Mouse (Mus musculus): Measurements from ENCODE around the gene Myf5. TPM values are rescaled to one million over a fixed set of nuclear protein-coding genes. Genes with fewer than 3 reads are reported as not detected.

Myf5 gene
- total RNA-seq, 2 experiments from 2014 or later = not detected

- Histone ChIP-seq H3K27ac (no peak overlapping the region), H3K4me3 (no peak overlapping the region)
- no peak for DNase-seq (ENCODE audit: low spot score in 2 of 2)
- no peak for TF ChIP-seq CTCF (conservative IDR thresholded peaks at IDR 0.05)
Observed at GRCm38 (mm10) chr10:107488654-107489315, 2.9 kb upstream of the Myf5 start.

GRCm38 (mm10) chr10:107486770-107487169, 836 bp upstream of the Myf5 start:
- no peak for DNase-seq (ENCODE audit: low spot score in 2 of 2)
- Histone ChIP-seq H3K4me3 (no peak overlapping the region), H3K27ac (no peak overlapping the region)
- TF ChIP-seq CTCF (conservative IDR thresholded peaks at IDR 0.05) = no peak

- DNase-seq (ENCODE audit: low spot score in 2 of 2) = no peak
- no peak overlapping the region for H3K4me3 ChIP-seq
Observed at GRCm38 (mm10) chr10:107484050-107484449, 1.9 kb downstream of the Myf5 start.

GRCm38 (mm10) chr10:107473497-107473896, 12.4 kb downstream of the Myf5 start:
- peak; percentile 62 for TF ChIP-seq CTCF (conservative IDR thresholded peaks at IDR 0.05)
- no peak overlapping the region for H3K27ac ChIP-seq
- DNase-seq (ENCODE audit: low spot score in 2 of 2) = no peak
- H3K4me3 ChIP-seq = no peak overlapping the region

More at GRCm38 (mm10) chr10:107484050-107484449, 1.9 kb downstream of the Myf5 start:
- no peak for TF ChIP-seq CTCF (conservative IDR thresholded peaks at IDR 0.05)
- no peak overlapping the region for H3K27ac ChIP-seq

GRCm38 (mm10) chr10:107471712-107472111, 14.2 kb downstream of the Myf5 start:
- no peak for TF ChIP-seq CTCF (conservative IDR thresholded peaks at IDR 0.05)
- no peak overlapping the region for H3K4me3 ChIP-seq
- no peak for DNase-seq (ENCODE audit: low spot score in 2 of 2)
- no peak overlapping the region for H3K27ac ChIP-seq

GRCm38 (mm10) chr10:107467819-107468218, 18.1 kb downstream of the Myf5 start:
- H3K27ac ChIP-seq = no peak overlapping the region
- no peak for DNase-seq (ENCODE audit: low spot score in 2 of 2)
- H3K4me3 ChIP-seq = no peak overlapping the region
- no peak for TF ChIP-seq CTCF (conservative IDR thresholded peaks at IDR 0.05)

- Histone ChIP-seq H3K27ac (no peak overlapping the region), H3K4me3 (no peak overlapping the region)
- no peak for DNase-seq (ENCODE audit: low spot score in 2 of 2)
- no peak for TF ChIP-seq CTCF (conservative IDR thresholded peaks at IDR 0.05)
Observed at GRCm38 (mm10) chr10:107449496-107450330, 36.2 kb downstream of the Myf5 start.

- Histone ChIP-seq H3K4me3 (no peak overlapping the region), H3K27ac (no peak overlapping the region)
- TF ChIP-seq CTCF (conservative IDR thresholded peaks at IDR 0.05) = peak; percentile 92
- peak; percentile 13 to 51 for DNase-seq (ENCODE audit: low spot score in 2 of 2)
Observed at GRCm38 (mm10) chr10:107442781-107443180, 43.2 kb downstream of the Myf5 start.

GRCm38 (mm10) chr10:107436967-107437366, 49.0 kb downstream of the Myf5 start:
- no peak overlapping the region for H3K4me3 ChIP-seq
- no peak for DNase-seq (ENCODE audit: low spot score in 2 of 2)
- no peak overlapping the region for H3K27ac ChIP-seq
- TF ChIP-seq CTCF (conservative IDR thresholded peaks at IDR 0.05) = no peak

Small RNA genes lying within 50 kb of the gene (microRNA-seq; reads per million reads assigned to microRNA genes)
- gene Gm44403 = 0 reads per million in 2 experiments

Other genes starting within 250 kb of the Myf5 start
- 10 to 100 TPM; 27.7 to 28.8 TPM for gene Lin7a, start 214.4 kb downstream of the Myf5 start, total RNA-seq (2021)
- not detected for gene Myf6, start 8.6 kb upstream of the Myf5 start, total RNA-seq (2021)
- under 1 TPM; 0.20 to 0.33 TPM for gene Ptprq, start 233.9 kb upstream of the Myf5 start, total RNA-seq (2021)